Mouse (Mus musculus): ENCODE results near the gene Mob3b.

Gene Mob3b

DNA sequence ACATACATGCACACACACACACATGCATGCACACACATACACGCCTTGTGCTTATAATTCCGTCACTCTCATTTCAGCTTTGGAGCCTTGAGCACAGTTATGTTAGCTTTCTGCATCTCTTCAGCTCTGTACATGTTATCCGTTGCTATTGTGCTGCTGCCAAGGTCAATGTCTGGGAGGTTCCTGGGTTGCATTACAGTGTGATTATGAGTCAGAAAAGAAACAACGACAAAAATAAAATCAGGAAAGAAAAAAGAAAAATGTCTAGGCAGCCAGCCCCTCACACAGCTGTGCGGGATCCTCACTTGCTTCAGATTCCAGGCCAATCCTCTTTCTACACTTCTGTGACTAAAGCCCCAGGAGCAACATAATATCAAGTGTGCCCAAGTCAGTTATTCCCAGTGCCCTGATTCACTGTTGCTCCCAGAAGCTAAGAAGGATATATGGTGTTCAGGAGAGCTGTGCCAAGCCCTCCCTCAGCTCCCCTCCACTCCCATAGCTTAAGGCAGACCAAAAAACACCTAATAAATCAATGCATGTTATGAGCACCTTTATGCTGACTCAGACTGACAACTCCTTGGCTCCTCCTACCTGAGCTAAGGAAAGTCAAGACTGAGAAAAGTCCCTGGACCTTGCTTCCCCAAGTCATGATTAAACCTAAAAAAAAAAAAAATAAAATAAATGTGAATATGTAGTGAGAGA, 152.1 kb downstream of the Mob3b start:
- no peak for ATAC-seq (ENCODE audit: low TSS enrichment)

- no peak for ATAC-seq (ENCODE audit: low TSS enrichment)
These were observed 152.8 kb downstream of the Mob3b start for GRCm38 (mm10) chr4:35004473-35004872.

GRCm38 (mm10) chr4:35003550-35004326, 153.5 kb downstream of the Mob3b start:
- no peak for ATAC-seq (ENCODE audit: low TSS enrichment)

DNA sequence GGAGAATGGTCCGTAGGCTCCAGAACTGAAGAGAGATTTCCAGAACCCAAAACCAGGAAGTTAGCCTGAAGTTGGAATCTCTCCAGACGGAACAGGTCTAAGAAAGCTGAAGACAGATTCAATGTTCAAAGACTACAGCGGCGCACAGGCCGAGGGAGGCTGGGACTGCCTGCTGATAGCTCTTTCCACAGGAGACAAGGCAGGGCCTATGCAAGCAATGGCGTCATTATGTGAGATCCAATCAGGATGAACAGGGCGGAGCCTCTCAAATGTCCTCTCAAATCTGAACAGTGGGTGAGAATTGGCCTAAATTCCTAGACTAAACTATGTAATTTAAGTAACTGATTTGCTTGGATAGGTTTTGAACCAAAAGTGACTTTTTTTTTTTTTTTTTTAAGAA, 160.7 kb downstream of the Mob3b start:
- no peak for ATAC-seq (ENCODE audit: low TSS enrichment)

- ATAC-seq (ENCODE audit: low TSS enrichment) = no peak
These were observed 163.7 kb downstream of the Mob3b start for GRCm38 (mm10) chr4:34993639-34993975.

GRCm38 (mm10) chr4:34992866-34993638, 164.2 kb downstream of the Mob3b start:
- ATAC-seq (ENCODE audit: low TSS enrichment) = peak; percentile 36; the same call in 1 of the 2 replicates

- 0 out of 2 replicates have a peak, but pooled peaks have one; percentile 7 for ATAC-seq (ENCODE audit: low TSS enrichment)
These were observed 165.1 kb downstream of the Mob3b start for GRCm38 (mm10) chr4:34991891-34992865.

GRCm38 (mm10) chr4:34991116-34991515, 166.2 kb downstream of the Mob3b start:
- peak; percentile 36; the same call in 1 of the 2 replicates for ATAC-seq (ENCODE audit: low TSS enrichment)

DNA sequence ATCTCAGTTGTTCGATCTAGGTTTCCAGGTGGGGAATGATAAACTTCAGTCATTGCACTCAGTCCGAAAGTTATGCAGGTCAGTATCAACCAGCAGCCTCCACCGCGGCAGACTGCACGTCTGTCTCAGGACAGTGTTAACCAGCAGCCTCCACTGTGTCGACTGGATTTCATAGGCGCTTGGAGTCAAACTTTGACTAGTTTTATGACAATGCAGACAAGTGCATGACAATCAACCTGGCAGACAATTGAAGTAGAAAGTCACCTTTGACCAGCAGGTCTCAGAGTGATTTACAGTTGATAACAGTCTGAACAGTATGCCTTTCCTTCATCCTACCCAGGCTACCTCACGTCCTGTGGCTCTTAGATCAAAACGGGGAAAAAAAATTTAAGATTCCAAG, 166.6 kb downstream of the Mob3b start:
- ATAC-seq (ENCODE audit: low TSS enrichment) = no peak

- no peak for ATAC-seq (ENCODE audit: low TSS enrichment)
These were observed 169.7 kb downstream of the Mob3b start for GRCm38 (mm10) chr4:34987568-34987967.

DNA sequence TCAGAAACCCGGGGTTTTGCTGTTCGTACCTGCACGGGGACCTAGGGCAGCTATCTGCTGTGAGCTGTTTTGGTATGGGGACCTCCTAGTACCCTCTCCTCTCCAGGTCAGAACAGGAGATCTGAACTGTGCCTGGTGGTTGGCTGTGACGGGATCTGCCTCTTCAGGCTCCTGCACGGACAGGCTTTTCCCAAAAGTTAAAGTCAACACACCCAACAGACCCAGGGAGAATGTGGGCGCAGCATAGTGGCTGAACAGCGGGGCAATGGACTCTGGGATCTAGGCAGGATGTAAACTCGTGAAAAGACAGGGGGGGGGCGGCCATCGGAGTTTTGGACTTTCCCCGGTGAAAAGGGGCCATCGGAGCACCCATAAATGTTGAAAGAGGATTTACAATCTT, 170.2 kb downstream of the Mob3b start:
- no peak for ATAC-seq (ENCODE audit: low TSS enrichment)

GRCm38 (mm10) chr4:34986647-34987046, 170.6 kb downstream of the Mob3b start:
- no peak for ATAC-seq (ENCODE audit: low TSS enrichment)

DNA sequence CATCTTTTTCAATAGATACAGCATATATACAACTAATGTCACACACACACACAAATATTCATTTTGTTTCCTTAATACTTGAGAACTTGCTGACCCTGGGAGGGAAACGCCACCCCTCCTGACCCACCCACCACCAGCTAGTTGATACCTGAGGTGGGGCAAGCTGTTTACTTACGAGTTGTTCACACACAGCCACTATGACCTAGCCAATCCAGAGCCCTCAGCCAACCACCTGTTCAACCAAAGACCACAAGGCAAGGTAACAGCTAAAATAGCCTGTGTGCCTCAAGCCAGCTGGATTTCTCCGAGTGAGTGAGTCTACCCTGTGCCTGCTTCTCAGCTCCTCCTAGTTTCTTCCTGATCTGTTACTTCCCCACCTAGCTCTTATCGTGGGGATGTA, 172.9 kb downstream of the Mob3b start:
- ATAC-seq (ENCODE audit: low TSS enrichment) = no peak

GRCm38 (mm10) chr4:34983511-34983910, 173.8 kb downstream of the Mob3b start:
- ATAC-seq (ENCODE audit: low TSS enrichment) = no peak

- no peak for ATAC-seq (ENCODE audit: low TSS enrichment)
These were observed 175.7 kb downstream of the Mob3b start for GRCm38 (mm10) chr4:34981301-34982172.

GRCm38 (mm10) chr4:34980461-34981039, 176.7 kb downstream of the Mob3b start:
- peak; percentile 76 for ATAC-seq (ENCODE audit: low TSS enrichment)

DNA sequence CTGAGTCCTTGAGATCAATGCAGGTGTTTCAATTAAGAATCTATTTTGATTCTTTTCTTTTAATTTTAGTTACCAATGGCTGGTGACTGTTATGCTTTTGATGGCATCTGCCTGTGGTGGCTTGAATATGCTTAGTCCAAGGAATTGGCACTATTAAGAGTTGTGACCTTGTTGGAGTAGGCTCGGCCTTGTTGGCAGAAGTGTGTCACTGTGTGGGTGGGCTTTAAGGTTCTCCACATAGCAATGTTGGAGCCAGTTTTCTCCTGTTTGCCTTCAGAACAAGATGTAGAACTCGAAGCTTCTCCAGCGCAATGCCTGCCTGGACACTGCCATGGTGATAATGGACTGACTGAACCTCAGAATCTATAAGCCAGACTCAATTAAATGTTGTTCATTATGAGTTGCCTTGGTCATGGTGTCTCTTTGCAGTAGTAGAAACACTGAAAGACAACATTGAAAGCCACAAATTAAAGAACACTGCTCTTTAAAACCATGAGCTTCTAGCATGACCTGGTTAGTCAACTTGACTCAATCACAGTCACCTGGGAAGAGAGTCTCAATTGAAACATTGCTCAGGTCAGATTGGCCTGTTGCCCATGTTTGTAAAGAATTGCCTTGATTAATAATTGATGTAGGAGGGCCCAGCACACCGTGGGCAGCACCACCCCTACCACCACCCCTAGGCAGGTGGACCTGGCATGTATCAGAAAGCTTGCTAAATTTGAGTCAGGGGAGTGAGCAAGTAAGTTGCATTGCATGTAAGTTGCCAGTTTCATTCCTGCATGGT, 180.2 kb downstream of the Mob3b start:
- no peak for ATAC-seq (ENCODE audit: low TSS enrichment)

DNA sequence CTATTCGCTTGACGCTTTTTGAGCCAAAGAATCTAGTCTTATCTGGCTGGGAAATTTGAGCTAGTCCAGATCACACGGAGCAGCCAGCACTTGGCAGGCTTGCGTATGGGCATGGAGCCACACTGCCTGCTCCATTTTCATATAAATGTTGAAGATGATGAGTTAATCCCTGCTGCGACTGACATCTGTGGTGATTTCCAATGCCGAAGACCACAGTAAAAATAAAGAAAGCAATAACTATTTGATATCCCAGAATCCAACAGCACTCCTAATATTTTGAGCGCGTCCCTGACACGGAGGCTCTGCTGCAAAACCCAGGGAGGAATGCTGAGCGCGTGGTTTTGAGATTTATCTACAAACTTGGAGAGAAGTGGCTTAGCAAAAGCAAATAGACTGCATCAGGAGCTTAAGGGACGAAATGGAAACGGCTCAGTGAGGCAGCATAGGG, 180.9 kb downstream of the Mob3b start:
- ATAC-seq (ENCODE audit: low TSS enrichment) = peak; percentile 68

- no peak for ATAC-seq (ENCODE audit: low TSS enrichment)
These were observed 182.5 kb downstream of the Mob3b start for GRCm38 (mm10) chr4:34974795-34975194.
